Mouse (Mus musculus) mature B cell (primary cell): ENCODE measurements around the gene Rlim.

Experiments
- in situ Hi-C: fragments of 300-500 bp; cut with MboI; formaldehyde crosslinking; loops from 2 replicates; pipeline ENCODE4 v1.14.3; 2019

Rlim gene

GRCm38 (mm10) chrX:103981169-103981689, at the start of gene Rlim:
TSS of gene Rlim (minus strand) at chrX:103981284.
- in situ Hi-C loops: loop anchor here (25.0 kb wide), 2 partner anchors 369 to 494 kb away; no protein-coding TSS in a partner anchor

- in situ Hi-C loops: no loop called here
These were observed 36.1 kb upstream of the Rlim start for GRCm38 (mm10) chrX:104017196-104017595.

GRCm38 (mm10) chrX:104015048-104015447, 34.0 kb upstream of the Rlim start:
- in situ Hi-C loops: no loop called here

GRCm38 (mm10) chrX:104013318-104013811, 32.3 kb upstream of the Rlim start:
- in situ Hi-C loops: no loop called here

- in situ Hi-C loops: loop anchor here (25.0 kb wide), 2 partner anchors 382 to 507 kb away; no protein-coding TSS in a partner anchor
These were observed 13.7 kb upstream of the Rlim start for GRCm38 (mm10) chrX:103994741-103995140.

GRCm38 (mm10) chrX:103993864-103994263, 12.8 kb upstream of the Rlim start:
- in situ Hi-C loops: loop anchor here (25.0 kb wide), 2 partner anchors 382 to 507 kb away; no protein-coding TSS in a partner anchor

- in situ Hi-C loops: loop anchor here (25.0 kb wide), 2 partner anchors 379 to 504 kb away; no protein-coding TSS in a partner anchor
These were observed 10.6 kb upstream of the Rlim start for GRCm38 (mm10) chrX:103991702-103992101.

- in situ Hi-C loops: loop anchor here (25.0 kb wide), 2 partner anchors 378 to 503 kb away; no protein-coding TSS in a partner anchor
These were observed 9.3 kb upstream of the Rlim start for GRCm38 (mm10) chrX:103990392-103990791.

- in situ Hi-C loops: loop anchor here (25.0 kb wide), 2 partner anchors 375 to 500 kb away; no protein-coding TSS in a partner anchor
These were observed 6.3 kb upstream of the Rlim start for GRCm38 (mm10) chrX:103987215-103987964.

GRCm38 (mm10) chrX:103986159-103986558, 5.1 kb upstream of the Rlim start:
- in situ Hi-C loops: loop anchor here (25.0 kb wide), 2 partner anchors 374 to 499 kb away; no protein-coding TSS in a partner anchor

- in situ Hi-C loops: loop anchor here (25.0 kb wide), 2 partner anchors 373 to 498 kb away; no protein-coding TSS in a partner anchor
These were observed 3.9 kb upstream of the Rlim start for GRCm38 (mm10) chrX:103984992-103985391.

GRCm38 (mm10) chrX:103981806-103982205, 722 bp upstream of the Rlim start:
- in situ Hi-C loops: loop anchor here (25.0 kb wide), 2 partner anchors 370 to 495 kb away; no protein-coding TSS in a partner anchor

- in situ Hi-C loops: loop anchor here (25.0 kb wide), 2 partner anchors 368 to 493 kb away; no protein-coding TSS in a partner anchor
These were observed 405 bp downstream of the Rlim start for GRCm38 (mm10) chrX:103980590-103981168.

GRCm38 (mm10) chrX:103980036-103980435, 1.0 kb downstream of the Rlim start:
- in situ Hi-C loops: loop anchor here (25.0 kb wide), 2 partner anchors 368 to 493 kb away; no protein-coding TSS in a partner anchor

- in situ Hi-C loops: no loop called here
These were observed 41.4 kb downstream of the Rlim start for GRCm38 (mm10) chrX:103939701-103940100.

- in situ Hi-C loops: no loop called here
These were observed 43.8 kb downstream of the Rlim start for GRCm38 (mm10) chrX:103937333-103937732.

- in situ Hi-C loops: no loop called here
These were observed 58.6 kb downstream of the Rlim start for GRCm38 (mm10) chrX:103922436-103922835.

GRCm38 (mm10) chrX:103918954-103919353, 62.1 kb downstream of the Rlim start:
- in situ Hi-C loops: no loop called here

GRCm38 (mm10) chrX:103914790-103915189, 66.3 kb downstream of the Rlim start:
- in situ Hi-C loops: no loop called here
